Mouse (Mus musculus) c-Kit-positive CD71-positive TER-119-negative erythroid progenitor cells, embryonic 14.5 days (primary cell): ENCODE results near the gene C77080.
"Not testable (repeated sequence)": the region's sequence is repeated elsewhere in the genome, so short reads cannot be mapped to it uniquely, and the experiment has no call there.

ENCODE experiments used
- DNase-seq: peaks from one replicate; pipeline ENCODE4 v3.0.0-alpha.2; 2013; ENCODE audit warnings: low read depth

Gene C77080

DNA sequence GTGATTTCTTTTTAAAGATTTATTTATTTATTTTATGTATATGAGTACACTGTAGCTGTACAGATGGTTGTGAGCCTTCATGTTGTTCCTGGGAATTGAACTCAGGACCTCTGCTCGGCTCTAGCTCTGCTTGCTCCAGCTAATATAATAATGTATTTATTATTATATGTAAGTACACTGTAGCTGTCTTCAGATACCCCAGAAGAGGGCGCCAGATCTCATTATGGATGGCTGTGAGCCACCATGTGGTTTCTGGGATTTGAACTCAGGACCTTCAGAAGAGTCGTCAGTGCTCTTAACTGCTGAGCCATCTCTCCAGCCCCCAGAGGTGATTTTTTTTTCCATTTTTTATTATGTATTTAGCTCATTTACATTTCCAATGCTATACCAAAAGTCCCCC lies 48.7 kb downstream of the C77080 start:
- not testable (repeated sequence) for DNase-seq

DNA sequence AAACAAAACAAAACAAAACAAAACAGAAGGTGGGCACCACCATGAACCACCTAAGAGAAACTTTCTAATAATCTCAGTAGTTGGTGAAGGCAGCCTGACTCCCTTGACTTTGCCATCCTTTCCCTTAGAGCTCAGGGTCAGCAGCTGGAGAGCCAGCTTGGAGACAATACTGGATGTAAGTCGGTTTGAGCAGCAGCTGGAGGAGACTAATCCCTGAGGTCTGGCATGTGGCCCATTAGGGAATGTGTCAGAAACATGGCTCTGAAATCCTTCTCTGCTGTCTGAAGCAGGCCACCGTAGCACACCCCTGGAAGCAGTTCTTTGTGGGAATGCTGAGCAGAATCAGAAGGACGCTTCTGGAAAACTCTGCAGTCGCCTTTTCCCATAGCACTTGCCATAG lies 49.7 kb downstream of the C77080 start:
- no peak for DNase-seq

DNA sequence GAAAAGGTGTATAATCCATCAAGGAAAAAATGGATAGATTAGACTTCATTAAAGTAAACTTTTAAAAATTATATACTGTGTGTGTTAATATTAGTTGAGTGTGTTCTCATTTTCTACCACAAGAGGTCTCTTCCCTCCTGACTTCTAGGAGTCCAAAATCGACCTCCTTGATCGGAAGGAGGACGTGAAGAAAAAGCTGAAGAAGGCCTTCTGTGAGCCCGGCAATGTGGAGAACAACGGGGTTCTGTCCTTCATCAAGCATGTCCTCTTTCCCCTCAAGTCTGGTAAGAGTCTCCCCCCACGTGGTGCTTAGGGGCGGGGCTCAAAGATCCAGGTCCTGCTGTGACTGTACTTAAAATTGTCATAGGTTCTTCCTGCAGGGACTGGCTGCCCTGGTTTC lies 51.7 kb downstream of the C77080 start:
- no peak for DNase-seq

DNA sequence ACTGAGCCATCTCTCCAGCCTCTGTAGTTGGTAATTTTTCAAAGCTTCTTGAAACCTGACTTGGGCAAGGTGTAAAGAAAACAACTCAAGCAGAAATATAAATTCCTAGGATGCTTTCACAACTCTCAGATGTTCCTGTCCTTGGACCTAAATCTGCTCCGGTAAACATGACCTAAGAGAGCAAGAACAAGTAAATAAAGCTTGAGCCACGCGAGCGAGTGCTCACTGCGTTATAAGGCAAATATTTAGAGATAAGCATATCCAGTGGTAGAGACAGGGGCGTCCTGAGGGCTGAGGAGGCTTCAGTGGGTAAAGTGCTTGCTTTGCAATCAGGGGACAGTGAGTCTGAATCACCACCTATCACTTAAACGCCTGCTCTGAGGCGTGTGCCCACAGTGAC lies 54.4 kb downstream of the C77080 start:
- DNase-seq, result no peak

DNA sequence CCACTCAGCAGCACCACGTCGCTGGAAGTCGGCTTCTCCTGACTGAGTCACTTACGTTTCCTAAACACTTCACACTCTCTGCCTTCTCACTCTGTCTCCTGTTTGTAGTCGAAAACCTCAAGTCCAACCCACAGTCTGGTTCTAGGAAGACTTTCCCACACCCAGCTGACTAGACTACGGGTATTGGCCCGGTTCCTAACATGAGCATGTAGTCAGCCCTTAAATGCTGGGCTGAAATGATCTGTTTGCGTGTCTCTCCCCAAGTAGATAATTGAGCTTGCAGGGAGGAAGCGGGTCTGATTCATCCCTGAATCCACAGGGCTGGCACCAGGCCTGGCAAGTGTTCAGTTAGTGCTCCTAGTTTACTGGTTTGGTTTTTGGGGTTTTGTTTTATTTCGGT lies 56.5 kb downstream of the C77080 start:
- DNase-seq, result no peak

DNA sequence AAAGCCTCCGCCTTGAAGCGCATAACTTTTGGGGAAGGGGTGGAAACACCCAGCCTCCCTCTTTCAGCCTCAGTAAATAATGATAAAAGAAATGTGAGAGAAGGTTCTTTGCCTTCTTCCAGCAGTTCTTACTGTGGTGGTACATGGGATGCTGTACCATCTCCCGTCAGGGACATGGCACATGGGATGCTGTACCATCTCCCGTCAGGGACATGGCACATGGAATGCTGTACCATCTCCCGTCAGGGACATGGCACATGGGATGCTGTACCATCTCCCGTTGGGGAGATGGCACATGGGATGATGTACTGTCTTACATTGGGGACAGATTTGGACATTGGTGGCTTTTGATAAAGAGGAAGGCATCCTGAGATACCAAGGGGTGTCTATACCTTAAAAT lies 63.7 kb downstream of the C77080 start:
- DNase-seq, result no peak

DNA sequence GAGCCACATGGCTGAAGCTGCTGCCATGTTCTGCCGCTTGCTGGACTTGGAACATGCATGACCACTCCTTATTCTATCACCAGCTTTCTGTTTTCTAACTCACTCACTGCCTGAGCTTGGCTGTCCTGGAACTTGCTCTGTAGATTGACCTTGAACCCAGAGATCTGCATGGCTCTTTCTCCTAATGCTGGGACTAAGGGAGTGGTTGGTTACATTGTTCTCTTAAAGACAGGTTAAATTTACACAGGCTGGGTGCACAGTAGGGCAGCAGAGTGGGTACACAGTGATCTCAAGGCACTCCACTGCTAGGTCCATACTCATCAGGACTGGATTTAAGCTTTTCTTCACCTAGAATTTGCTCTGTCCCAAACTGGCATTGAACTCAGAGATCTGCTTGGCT lies 66.9 kb downstream of the C77080 start:
- no peak for DNase-seq

DNA sequence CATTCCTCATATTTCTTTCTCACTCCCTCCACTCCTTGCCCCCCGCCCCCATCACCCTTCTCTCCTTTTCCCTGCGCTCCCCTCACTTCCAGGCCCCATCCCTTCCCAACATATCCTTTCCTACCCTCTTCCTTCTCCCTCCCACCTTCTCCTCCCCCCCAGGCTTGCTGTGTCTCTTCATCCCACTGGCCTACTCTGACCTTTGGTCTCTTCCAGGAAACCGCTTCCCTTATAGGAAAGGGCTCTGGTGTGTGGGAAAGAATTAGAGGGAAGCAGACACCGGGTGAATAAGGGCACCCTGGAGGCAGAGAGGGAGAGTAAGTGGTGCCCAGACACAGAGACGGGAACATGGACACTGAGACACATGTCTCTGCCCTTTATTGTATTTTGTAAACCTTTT lies 69.5 kb downstream of the C77080 start:
- no peak for DNase-seq

DNA sequence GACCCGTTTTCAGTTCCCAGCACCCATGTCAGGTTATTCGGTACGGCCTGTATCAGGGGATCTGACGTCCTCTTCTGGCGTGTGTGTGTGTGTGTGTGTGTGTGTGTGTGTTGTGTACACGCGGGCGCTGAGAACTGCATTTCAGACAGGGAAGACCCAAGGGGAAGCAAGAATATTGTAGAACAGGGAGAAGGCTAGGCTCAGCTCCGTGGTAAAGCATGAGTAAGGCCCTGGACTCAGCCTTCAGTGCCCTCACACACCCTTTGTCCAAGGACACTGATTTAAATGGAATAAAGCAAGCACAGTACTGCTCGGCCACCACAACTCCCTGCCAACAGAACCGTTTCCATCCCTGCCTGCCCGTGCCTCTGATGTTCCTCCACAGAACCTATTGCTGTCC lies 70.7 kb downstream of the C77080 start:
- no peak for DNase-seq

DNA sequence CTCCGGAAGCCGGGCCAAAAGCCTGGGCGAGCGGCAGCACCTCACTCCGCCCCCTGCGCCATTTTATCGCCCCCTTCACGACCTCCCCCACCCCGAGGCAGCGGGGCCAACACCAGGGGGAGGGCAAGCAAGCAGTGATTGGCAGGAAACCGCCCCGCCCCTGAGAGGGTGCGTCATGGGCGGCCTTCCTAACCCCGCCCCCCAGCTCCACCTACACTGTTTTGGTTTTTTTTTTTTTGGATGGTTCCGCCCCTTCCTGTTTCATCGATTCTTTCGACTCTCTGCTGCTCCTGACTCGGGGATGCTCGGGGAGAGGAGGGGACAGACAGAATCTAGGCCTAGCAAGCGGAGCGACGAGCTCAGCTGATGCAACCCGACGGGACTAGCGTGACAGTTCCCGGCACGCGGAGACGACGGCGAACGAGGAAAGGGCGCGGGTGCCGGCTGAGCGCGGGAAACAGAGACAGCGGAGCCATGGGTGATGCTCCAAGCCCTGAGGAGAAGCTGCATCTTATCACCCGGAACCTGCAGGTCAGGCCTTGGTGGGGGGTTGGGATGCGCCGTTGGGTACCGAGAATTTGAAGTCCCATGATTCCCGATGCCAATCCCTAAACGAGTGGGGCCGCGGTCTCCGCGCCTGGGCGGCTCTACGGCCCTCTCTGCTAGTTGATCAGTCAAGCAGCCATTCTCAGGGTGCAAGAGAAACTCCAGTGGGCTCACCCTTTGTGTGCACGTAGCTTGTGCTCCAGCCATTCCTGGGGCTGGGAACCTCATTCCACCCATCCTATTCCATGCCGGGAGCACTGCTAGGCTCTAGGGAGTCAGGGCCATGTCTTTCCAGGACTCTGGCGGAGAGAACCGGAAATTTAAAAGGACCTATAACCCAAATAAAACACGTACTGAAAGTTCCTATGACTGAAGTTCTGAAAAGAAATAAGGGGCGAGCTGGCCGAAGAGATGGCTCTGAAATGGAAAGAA lies 71.4 kb downstream of the C77080 start, which contains the start of the genes S100pbp and Yars:
Gene S100pbp, minus strand, starts transcription at position 186 of the 978 bp plus-strand sequence.
Gene Yars, plus strand, starts transcription at position 219 of the 978 bp plus-strand sequence.
- DNase-seq, result peak; percentile 97

DNA sequence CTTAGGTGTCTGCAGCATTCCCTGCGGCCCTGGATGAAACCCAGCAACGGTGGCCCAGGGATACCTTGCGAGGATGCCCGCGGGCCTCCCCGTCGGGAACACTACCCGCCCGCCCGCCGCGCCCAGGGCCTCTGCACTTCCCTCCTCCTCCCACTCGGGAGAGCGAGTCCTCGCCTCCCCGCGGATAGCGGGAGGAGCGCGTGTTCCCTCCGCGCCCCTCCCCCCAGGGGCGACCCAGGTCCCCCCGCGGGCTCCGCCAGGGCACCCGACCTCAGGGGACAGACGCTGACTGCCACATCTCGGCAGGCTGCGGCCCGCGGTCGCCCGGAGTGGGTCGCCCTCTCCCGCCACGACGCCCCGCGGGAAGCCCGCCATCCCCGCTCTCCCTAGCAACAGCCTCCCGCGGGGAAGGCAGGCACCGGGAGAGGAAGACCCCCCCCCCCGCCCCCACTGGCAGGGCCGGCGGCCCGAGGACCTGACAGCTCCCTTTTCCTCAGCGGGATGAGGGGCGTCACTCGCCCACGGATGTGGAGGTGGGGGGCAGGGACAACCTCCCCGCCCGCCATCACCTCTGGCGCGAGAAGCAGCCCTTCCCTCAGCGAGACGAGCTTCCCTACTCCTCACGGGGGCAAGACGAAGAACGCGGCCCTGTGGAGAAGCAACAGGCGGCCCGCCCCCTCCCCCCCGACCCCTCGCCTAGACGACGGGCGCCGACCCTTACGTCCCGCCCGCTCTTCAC lies 72.2 kb downstream of the C77080 start:
- DNase-seq, result no peak

DNA sequence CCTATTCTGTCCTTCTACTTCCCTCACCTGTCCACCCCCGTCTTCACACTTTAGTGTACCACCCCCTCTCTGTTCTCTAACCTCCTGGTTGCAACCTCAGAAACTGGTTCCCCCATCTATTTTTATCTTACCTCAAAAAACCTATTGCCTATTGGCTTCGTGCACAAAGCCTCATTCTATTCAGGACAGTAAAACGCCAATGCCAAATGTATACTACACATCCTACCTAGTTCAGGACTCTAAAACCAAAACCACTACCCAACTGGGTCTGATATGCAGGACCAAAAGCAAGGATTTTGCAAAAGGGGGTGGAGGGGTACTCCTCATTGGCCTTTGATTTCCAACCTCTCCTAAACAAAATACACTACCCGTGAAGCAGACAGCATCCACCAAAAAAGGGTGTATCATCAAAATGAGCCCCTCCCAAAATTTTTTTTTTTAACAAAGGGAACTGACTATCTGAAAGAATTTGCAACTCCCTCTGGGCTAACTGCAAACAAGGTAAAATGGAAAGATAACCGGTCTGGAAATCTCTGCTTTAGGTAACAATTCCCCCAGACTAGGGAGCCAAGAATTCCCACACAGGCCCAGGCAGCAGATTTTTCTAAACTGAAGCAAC lies 73.1 kb downstream of the C77080 start:
- DNase-seq, result no peak

DNA sequence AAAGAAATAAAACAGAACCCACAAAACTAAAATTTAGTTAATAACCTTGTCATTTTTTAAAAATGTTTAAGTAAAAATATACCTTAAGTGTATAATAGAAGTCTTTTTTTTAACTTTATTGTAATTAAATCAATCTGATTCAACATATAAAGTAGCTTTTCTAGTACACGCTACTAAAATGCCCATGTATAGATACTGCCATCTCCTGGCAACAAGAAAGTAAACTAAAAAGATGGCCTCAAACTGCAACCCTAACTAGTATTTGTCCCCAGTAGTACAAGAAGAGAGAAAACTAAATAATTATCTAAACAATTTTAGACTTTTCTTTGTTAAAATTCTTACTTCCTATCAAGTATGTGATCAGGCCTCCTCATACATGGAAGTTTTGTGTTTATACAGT lies 81.6 kb downstream of the C77080 start:
- no peak for DNase-seq

DNA sequence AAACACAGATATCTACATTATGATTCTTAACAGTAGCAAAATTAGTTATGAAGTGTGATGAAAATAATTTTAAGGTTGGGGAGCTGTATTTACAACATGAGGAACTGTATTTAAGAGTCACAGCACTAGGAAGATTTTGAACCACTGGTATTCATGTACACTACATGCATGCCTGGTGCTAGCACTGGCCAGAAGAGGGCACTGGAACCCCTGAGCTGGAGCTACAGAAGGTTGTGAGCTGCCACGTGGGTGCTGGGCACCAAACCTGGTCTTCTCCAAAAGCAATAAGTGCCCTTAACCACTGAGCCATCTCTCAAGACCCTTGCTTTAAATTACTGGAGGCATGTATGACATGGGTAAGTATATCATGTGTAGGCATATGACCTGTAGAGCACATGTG lies 88.7 kb downstream of the C77080 start:
- DNase-seq, result no peak
